24 mouse cellular contexts compared by ENCODE assay signal in the genomic region with DNA sequence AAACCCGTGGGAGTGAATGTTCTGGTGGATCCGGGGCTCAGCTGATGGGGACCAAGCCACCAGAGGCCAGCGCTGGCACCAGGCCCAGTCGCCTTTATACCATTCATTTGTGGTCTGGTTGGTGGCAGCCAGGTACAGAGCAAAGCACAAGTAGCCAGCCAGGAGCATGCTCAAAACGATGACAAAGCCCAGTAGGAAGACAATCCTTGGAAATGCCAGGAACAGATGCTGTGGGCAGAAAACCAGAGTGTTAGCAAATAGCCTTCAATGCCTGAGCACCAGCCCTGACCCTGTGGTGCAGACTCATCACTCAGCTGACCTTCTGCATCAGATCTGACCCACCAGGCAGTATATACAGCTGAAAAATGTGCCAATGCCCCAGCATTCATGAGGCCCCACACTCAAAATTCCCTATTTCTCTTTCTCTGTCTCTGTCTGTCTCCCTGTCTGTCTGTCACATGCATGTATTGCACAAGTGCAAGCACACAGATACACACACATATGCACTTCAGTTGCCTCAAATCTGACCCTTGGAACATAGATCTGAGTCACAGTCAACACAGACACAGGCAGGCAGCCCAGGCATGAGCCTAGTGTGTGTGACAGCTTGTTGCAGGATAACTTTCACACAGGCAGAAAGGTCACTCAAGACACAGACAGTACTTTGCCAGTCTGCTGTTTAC. TPM values are rescaled to one million over a fixed set of nuclear protein-coding genes. Genes with fewer than 3 reads are reported as not detected.
A peak's percentile ranks its signal among the peaks of the same experiment; 100 is the strongest.
DNase-seq lines count a peak whose midpoint lies in the region; ATAC-seq and TF ChIP-seq lines count a peak whose summit lies in the region.
"Had no signal": no experiment of that assay in that cellular context is flagged by ENCODE, and none has a peak within 500 bp of the region (broad histone marks: within the 10 kb centered on the region; RNA-seq: fewer than 3 reads in every experiment).

No protein-coding gene starts in this region.

- no peaks in the 10 kb centered on the region for H3K27me3 ChIP-seq in liver, adult 2 months (ENCODE audit: control insufficient read depth, insufficient read depth, low read length)
- no peaks in the 10 kb centered on the region for H3K27me3 ChIP-seq in liver, embryonic 12.5 days (replicated peaks)
- H3K27me3 ChIP-seq: forebrain, embryonic 13.5 days; heart, embryonic 15.5 days; limb, embryonic 12.5 days; lung, embryonic 15.5 days; midbrain, embryonic 15.5 days; neural tube, embryonic 13.5 days had no signal

- H3K4me2 ChIP-seq in liver, embryonic 12.5 days, result no peak overlapping the region
- H3K4me2 ChIP-seq: forebrain, embryonic 13.5 days; heart, embryonic 15.5 days; hindbrain, embryonic 14.5 days; limb, embryonic 12.5 days; lung, embryonic 15.5 days; midbrain, embryonic 15.5 days; neural tube, embryonic 13.5 days had no signal

- ATAC-seq in liver, embryonic 12.5 days, result no peak
- ATAC-seq: forebrain, embryonic 13.5 days; midbrain, embryonic 15.5 days had no signal

- peak; percentile 73 to 88 for DNase-seq in adrenal gland, adult (ENCODE audit: inconsistent age in 2 of 2, low spot score in 1 of 2)
- DNase-seq in adrenal gland, postnatal 25 days, result no peak
- DNase-seq in liver, adult 2 months (ENCODE audit: extremely low read depth, low read depth, low spot score), result peak; percentile 91
- peak; percentile 32 for DNase-seq in cerebellum, adult 8-10 months
- no peak for DNase-seq in left cerebral cortex, adult 8-10 months (ENCODE audit: low spot score in 2 of 2)
- DNase-seq in natural killer cell, adult 2 months (ENCODE audit: low spot score in 2 of 2), result no peak
- DNase-seq: heart, postnatal 36 days; layer of hippocampus, postnatal 36 days; lung, postnatal 36 days; right cerebral cortex, adult 18-20 months; thymus, adult 18-20 months; thymus, postnatal 36 days had no signal

- TF ChIP-seq POLR2A in liver, adult 2 months (IDR thresholded peaks at IDR 0.05; ENCODE audit: extremely low read depth, insufficient read depth, low read length), result no peak

- peaks cover 22% of the 10 kb centered on the region for H3K4me1 ChIP-seq in liver, adult 2 months (ENCODE audit: control insufficient read depth, insufficient read depth, low read length)
- peaks cover 34% of the 10 kb centered on the region for H3K4me1 ChIP-seq in liver, embryonic 12.5 days

- TF ChIP-seq CTCF in liver, adult 2 months (IDR thresholded peaks at IDR 0.05; ENCODE audit: low read depth, low read length), result no peak

- H3K9ac ChIP-seq in liver, adult 2 months (ENCODE audit: low read depth, low read length), result 0 out of 2 replicates have a peak overlapping the region, but pooled peaks have one; percentile 11
- H3K9ac ChIP-seq in liver, embryonic 12.5 days, result no peak overlapping the region
- H3K9ac ChIP-seq: forebrain, embryonic 13.5 days; heart, embryonic 15.5 days; hindbrain, embryonic 14.5 days; limb, embryonic 12.5 days; liver, embryonic 14.5 days; lung, embryonic 15.5 days; midbrain, embryonic 15.5 days; neural tube, embryonic 13.5 days had no signal

- no peak overlapping the region for H3K4me3 ChIP-seq in liver, adult 2 months (ENCODE audit: insufficient read depth, low read depth, low read length)
- no peak overlapping the region for H3K4me3 ChIP-seq in liver, embryonic 12.5 days
- H3K4me3 ChIP-seq: forebrain, embryonic 13.5 days; heart, embryonic 15.5 days; limb, embryonic 12.5 days; lung, embryonic 15.5 days; midbrain, embryonic 15.5 days; neural tube, embryonic 13.5 days had no signal

- peaks cover 4% of the 10 kb centered on the region; the same call in 1 of the 2 replicates for H3K36me3 ChIP-seq in liver, adult 2 months (ENCODE audit: control insufficient read depth, insufficient read depth, low read length)
- H3K36me3 ChIP-seq in liver, embryonic 12.5 days, result peaks cover 80% of the 10 kb centered on the region

- no peaks in the 10 kb centered on the region for H3K9me3 ChIP-seq in liver, embryonic 12.5 days (replicated peaks)
- H3K9me3 ChIP-seq: forebrain, embryonic 13.5 days; heart, embryonic 15.5 days; limb, embryonic 12.5 days; lung, embryonic 15.5 days; midbrain, embryonic 15.5 days; neural tube, embryonic 13.5 days had no signal

- peak overlapping the region; percentile 88 for H3K27ac ChIP-seq in liver, adult 2 months (replicated peaks; ENCODE audit: insufficient read depth, low read depth, low read length)
- no peak overlapping the region for H3K27ac ChIP-seq in liver, embryonic 12.5 days
- H3K27ac ChIP-seq: forebrain, embryonic 13.5 days; heart, embryonic 15.5 days; hindbrain, embryonic 14.5 days; limb, embryonic 12.5 days; liver, embryonic 14.5 days; lung, embryonic 15.5 days; midbrain, embryonic 15.5 days; neural tube, embryonic 13.5 days had no signal

- WGBS in liver, adult 2 months, result 45% methylated on average over 5 of the region's 5 CpGs
- WGBS in liver, embryonic 12.5 days (ENCODE audit: insufficient replicate concordance), result 87% methylated on average over 5 of the region's 5 CpGs

- peaks cover 3% of the 10 kb centered on the region; the same call in 1 of the 2 replicates for H3K79me2 ChIP-seq in liver, adult 2 months (ENCODE audit: control insufficient read depth, insufficient read depth, low read length)

RNA-seq across cellular contexts. Expression of a gene that starts 1.6 kb away (rescaled TPM):
- 36.5 and 39.8 TPM in 2 replicates for total RNA-seq in adrenal gland, postnatal 25 days (2021)
- total RNA-seq in liver, adult 2 months (2014; rRNA removed), result 4.3 and 6.8 TPM in 2 replicates
- 12.8 and 14.8 TPM in 2 replicates for polyA plus RNA-seq in liver, adult 2 months (2012; rRNA removed)
- polyA plus RNA-seq in liver, embryonic 12.5 days (2016; fragmentation: Nextera tagmentation; extraction: Ambion mirVana), result 43.6 and 44.8 TPM in 2 replicates
- total RNA-seq in left cerebral cortex, adult 8-10 months (2022), result 10 to 100 TPM; 21.7 to 24.7 (median 23.3) TPM

RNA-seq across cellular contexts. Expression of a gene that starts 12.3 kb away (rescaled TPM):
- 58.7 and 66.5 TPM in 2 replicates for total RNA-seq in adrenal gland, postnatal 25 days (2021)
- 13.0 and 14.0 TPM in 2 replicates for total RNA-seq in liver, adult 2 months (2014; rRNA removed)
- polyA plus RNA-seq in liver, adult 2 months (2012; rRNA removed), result 37.9 and 42.5 TPM in 2 replicates
- 41.9 and 42.9 TPM in 2 replicates for polyA plus RNA-seq in liver, embryonic 12.5 days (2016; fragmentation: Nextera tagmentation; extraction: Ambion mirVana)
- total RNA-seq in left cerebral cortex, adult 8-10 months (2022), result 10 to 100 TPM; 43.1 to 44.4 (median 44.0) TPM

RNA-seq across cellular contexts. Expression of a gene that starts 23.3 kb away (rescaled TPM):
- 0.24 and 0.29 TPM in 2 replicates for total RNA-seq in adrenal gland, postnatal 25 days (2021)
- 0.28 TPM in 1 of 2 replicates, not detected in the other for total RNA-seq in liver, adult 2 months (2014; rRNA removed)
- polyA plus RNA-seq in liver, adult 2 months (2012; rRNA removed), result 0.07 and 0.11 TPM in 2 replicates
- not detected in 2 replicates for polyA plus RNA-seq in liver, embryonic 12.5 days (2016; fragmentation: Nextera tagmentation; extraction: Ambion mirVana)
- 1 to 10 TPM; 4.0 to 4.7 (median 4.3) TPM for total RNA-seq in left cerebral cortex, adult 8-10 months (2022)
- total RNA-seq: gastrocnemius, adult 8-10 months had no signal
- polyA plus RNA-seq: forebrain, embryonic 13.5 days; heart, embryonic 15.5 days; intestine, embryonic 14.5 days; lung, embryonic 15.5 days had no signal

RNA-seq across cellular contexts. Expression of a gene that starts 40.4 kb away (rescaled TPM):
- total RNA-seq in adrenal gland, postnatal 25 days (2021), result 0.73 and 0.95 TPM in 2 replicates
- not detected in 2 replicates for total RNA-seq in liver, adult 2 months (2014; rRNA removed)
- 0.13 TPM in 1 of 2 replicates, not detected in the other for polyA plus RNA-seq in liver, adult 2 months (2012; rRNA removed)
- polyA plus RNA-seq in liver, embryonic 12.5 days (2016; fragmentation: Nextera tagmentation; extraction: Ambion mirVana), result 0.04 TPM in 1 of 2 replicates, not detected in the other
- 1 to 10 TPM; 3.1 to 4.6 (median 3.6) TPM for total RNA-seq in left cerebral cortex, adult 8-10 months (2022)
- total RNA-seq: gastrocnemius, adult 8-10 months; heart, postnatal 36 days had no signal
- polyA plus RNA-seq: gonadal fat pad, adult 2 months; heart, embryonic 15.5 days had no signal

RNA-seq across cellular contexts. Expression of a gene that starts 46.9 kb away (rescaled TPM):
- total RNA-seq in adrenal gland, postnatal 25 days (2021), result 7.4 and 11.6 TPM in 2 replicates
- total RNA-seq in liver, adult 2 months (2014; rRNA removed), result 1.9 and 2.4 TPM in 2 replicates
- polyA plus RNA-seq in liver, adult 2 months (2012; rRNA removed), result 1.9 and 2.3 TPM in 2 replicates
- polyA plus RNA-seq in liver, embryonic 12.5 days (2016; fragmentation: Nextera tagmentation; extraction: Ambion mirVana), result 0.78 and 1.0 TPM in 2 replicates
- 10 to 100 TPM; 24.1 to 26.8 (median 24.5) TPM for total RNA-seq in left cerebral cortex, adult 8-10 months (2022)

Comparison
In these comparisons a context has a peak if more than half of its experiments do, and no peak if none do; other contexts are left out.
1. DNase-seq: peak in adrenal gland, adult (2 of 2), liver, adult 2 months (single experiment) and cerebellum, adult 8-10 months (single experiment); none in adrenal gland, postnatal 25 days (single experiment), left cerebral cortex, adult 8-10 months (0 of 2) and natural killer cell, adult 2 months (0 of 2).